Mouse (Mus musculus): ENCODE data around the gene Ccdc12.
A peak's percentile ranks its signal among the peaks of the same experiment; 100 is the strongest.

The Ccdc12 gene

DNA sequence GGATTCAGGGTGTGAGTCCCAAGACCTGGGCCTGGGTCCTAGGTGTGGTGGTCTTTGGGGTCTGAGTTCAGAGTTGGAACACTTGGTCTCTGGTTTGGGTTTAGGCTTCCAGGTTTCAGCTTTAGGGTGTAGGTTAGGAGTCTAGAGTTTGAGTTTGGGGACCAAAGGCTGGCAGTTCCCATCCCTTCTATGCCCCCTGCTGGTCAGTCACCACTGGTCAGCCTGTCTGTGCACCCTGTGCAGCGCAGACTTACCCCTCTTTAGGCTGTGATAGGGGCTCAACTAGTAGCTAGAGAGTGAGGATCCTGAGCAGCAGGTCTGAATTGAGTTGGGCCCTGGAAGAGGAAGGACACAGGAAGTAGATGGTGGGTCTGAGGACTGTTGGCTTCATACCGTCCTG lies 103.0 kb downstream of the Ccdc12 start:
- no peak for TF ChIP-seq NANOG (IDR thresholded peaks at IDR 0.05; ENCODE audit: borderline replicate concordance, low read length)
- TF ChIP-seq CTCF (conservative IDR thresholded peaks at IDR 0.05; ENCODE audit: low read length) = 0 out of 2 replicates have a peak, but pooled peaks have one; percentile 7
- no peaks in the 10 kb centered on the region for H3K36me3 ChIP-seq (ENCODE audit: insufficient read depth, low read length)
- peaks cover 48% of the 10 kb centered on the region for H3K27me3 ChIP-seq (ENCODE audit: insufficient read depth, low read length)
- H3K9me3 ChIP-seq (ENCODE audit: low read length) = peaks cover 7% of the 10 kb centered on the region; the same call in 1 of the 2 replicates
- peaks cover 7% of the 10 kb centered on the region; the same call in 1 of the 2 replicates for H3K4me1 ChIP-seq (replicated peaks; ENCODE audit: low read depth, low read length)
- H3K4me3 ChIP-seq (replicated peaks; ENCODE audit: low read length) = no peak overlapping the region

DNA sequence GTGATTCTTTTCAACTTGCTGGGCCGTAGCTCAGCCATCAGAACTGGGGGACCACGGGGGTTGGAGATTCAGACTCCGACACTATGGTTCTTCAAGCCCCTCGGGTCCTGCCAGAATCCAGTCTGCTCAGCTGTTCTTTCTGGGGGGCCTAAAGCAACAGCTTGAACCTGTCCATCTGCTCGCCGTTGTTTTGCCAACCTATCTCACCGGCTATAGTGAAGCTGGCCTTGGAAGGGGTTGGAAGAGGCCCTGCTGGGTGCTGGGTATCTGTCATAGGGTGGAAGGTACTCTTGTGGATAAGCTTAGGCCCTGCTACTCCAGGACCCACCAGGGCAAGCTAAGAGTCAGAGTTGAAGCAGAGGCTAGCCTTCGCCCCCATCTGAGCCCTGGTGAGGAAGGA lies 104.6 kb downstream of the Ccdc12 start:
- TF ChIP-seq CTCF (conservative IDR thresholded peaks at IDR 0.05; ENCODE audit: low read length) (no peak), POU5F1 (IDR thresholded peaks at IDR 0.05; ENCODE audit: borderline replicate concordance, low read length) (no peak), NANOG (IDR thresholded peaks at IDR 0.05; ENCODE audit: borderline replicate concordance, low read length) (no peak)
- H3K36me3 ChIP-seq (ENCODE audit: insufficient read depth, low read length) = no peaks in the 10 kb centered on the region
- H3K4me3 ChIP-seq (replicated peaks; ENCODE audit: low read length) = no peak overlapping the region
- H3K4me1 ChIP-seq (replicated peaks; ENCODE audit: low read depth, low read length) = peaks cover 13% of the 10 kb centered on the region
- H3K9me3 ChIP-seq (ENCODE audit: low read length) = peaks cover 7% of the 10 kb centered on the region; the same call in 1 of the 2 replicates
- peaks cover 50% of the 10 kb centered on the region for H3K27me3 ChIP-seq (ENCODE audit: insufficient read depth, low read length)
